Mouse (Mus musculus): ENCODE measurements around the gene Haghl. TPM values are rescaled to one million over a fixed set of nuclear protein-coding genes. Genes with fewer than 3 reads are reported as not detected.
"Not testable (repeated sequence)": the region's sequence is repeated elsewhere in the genome, so short reads cannot be mapped to it uniquely, and the experiment has no call there.

Haghl gene
- polyA plus RNA-seq, 2 experiments: 5.8 to 7.6 TPM

DNA sequence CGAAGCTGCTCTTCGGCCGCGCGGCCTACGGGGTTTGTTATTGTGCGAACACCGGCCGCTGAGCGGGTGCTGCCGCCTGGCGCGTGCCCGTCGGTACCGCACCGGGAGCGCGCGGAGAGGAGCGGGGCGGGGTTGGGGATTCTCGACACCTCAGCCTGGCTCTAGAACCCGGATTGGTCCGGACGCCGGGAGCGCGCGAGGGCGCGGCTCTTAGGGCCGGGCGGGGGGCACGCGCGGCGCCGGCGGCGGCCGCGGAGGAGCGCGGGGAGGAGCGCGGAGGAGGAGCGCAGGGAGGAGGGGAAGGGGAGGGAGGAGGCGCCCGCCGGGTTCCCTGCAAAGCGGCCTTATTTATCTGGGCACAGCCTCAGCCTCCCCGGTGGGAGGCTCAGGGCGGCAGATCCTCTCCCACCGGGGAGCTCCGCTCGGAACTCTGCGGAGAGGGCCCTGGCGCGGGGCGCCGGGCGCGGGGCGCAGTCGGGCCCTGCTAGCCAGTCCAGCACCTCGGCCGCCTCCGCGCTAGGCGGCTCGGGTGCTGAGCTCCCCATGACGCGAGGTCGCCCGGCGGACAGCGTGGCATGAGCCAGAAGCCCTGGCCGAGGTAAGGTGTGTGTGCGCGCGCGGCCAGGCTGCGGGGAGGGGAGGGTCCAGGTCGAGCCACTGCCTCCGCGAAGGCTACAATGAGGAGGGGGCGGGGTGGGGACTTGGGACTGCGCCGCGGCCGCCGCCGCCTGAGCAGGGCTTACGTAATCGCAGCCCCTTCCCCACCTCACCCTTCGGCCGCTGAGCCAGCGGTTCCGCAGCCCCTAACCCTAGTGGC is 23.5 kb upstream of the Haghl start, which contains the start of gene Fbxl16:
Gene Fbxl16 (plus strand): TSS at position 297 of the 817 bp plus-strand sequence.
- no peak for TF ChIP-seq EP300 (IDR thresholded peaks at IDR 0.05; ENCODE audit: low read depth)
- TF ChIP-seq CTCF (IDR thresholded peaks at IDR 0.05; ENCODE audit: low read depth): peak; percentile 18; the same call in 1 of the 2 replicates
- H3K4me2 ChIP-seq (ENCODE audit: low read depth): peak within 1 kb of the TSS; percentile 61
- DNase-seq (ENCODE audit: low read depth in 3 of 3, low spot score in 3 of 3): no peak
- no peaks in the 10 kb centered on the region for H3K36me3 ChIP-seq (replicated peaks; ENCODE audit: control insufficient read depth, insufficient read depth, low read depth)
- no peaks in the 10 kb centered on the region for H3K9me3 ChIP-seq (ENCODE audit: control insufficient read depth, low read length)
- no peak within 1 kb of the TSS for H3K27ac ChIP-seq
- WGBS (ENCODE audit: insufficient replicate concordance): 1% methylated on average over 93 of the region's 100 CpGs
- H3K4me3 ChIP-seq (ENCODE audit: insufficient read depth in 1 of 2, low read depth in 2 of 2, low read length in 2 of 2): peak within 1 kb of the TSS; percentile 28 to 53
- H3K27me3 ChIP-seq (ENCODE audit: control insufficient read depth, insufficient read depth, low read length): peaks cover 43% of the 10 kb centered on the region
- no peaks in the 10 kb centered on the region for H3K4me1 ChIP-seq (replicated peaks; ENCODE audit: control insufficient read depth in 2 of 2, insufficient read depth in 2 of 2, low read length in 1 of 2)
- peak; percentile 55; the same call in 1 of the 2 replicates for ATAC-seq (ENCODE audit: insufficient read depth)
- no peak within 1 kb of the TSS for H3K9ac ChIP-seq (replicated peaks)

DNA sequence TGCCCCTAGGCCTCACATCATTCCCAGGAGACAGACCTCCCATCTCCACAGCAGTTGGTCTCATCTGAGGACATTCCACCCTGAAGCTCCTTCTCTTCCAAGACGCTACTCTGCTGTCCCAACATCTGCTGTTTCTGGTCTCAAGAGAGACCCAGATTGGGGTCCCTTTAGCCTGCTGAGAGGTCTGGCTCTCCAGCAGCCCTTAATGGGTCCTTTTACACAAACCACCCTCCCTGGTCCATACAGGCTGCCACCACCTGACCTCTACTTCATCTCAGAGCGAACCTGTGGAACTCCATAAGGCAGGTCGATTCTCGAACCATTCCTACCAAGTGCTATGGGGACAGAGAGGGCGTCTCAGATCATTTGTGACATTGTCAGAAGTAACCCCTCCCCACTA is 22.6 kb upstream of the Haghl start:
- TF ChIP-seq EP300 (IDR thresholded peaks at IDR 0.05; ENCODE audit: low read depth): no peak
- TF ChIP-seq CTCF (IDR thresholded peaks at IDR 0.05; ENCODE audit: low read depth): no peak
- 29% methylated on average over 5 of the region's 5 CpGs for WGBS (ENCODE audit: insufficient replicate concordance)
- DNase-seq (ENCODE audit: low read depth in 3 of 3, low spot score in 3 of 3): no peak
- Histone ChIP-seq H3K4me3 (ENCODE audit: insufficient read depth in 1 of 2, low read depth in 2 of 2, low read length in 2 of 2) (no peak overlapping the region), H3K9ac (replicated peaks) (no peak overlapping the region), H3K27me3 (ENCODE audit: control insufficient read depth, insufficient read depth, low read length) (peaks cover 43% of the 10 kb centered on the region), H3K27ac (no peak overlapping the region), H3K36me3 (replicated peaks; ENCODE audit: control insufficient read depth, insufficient read depth, low read depth) (no peaks in the 10 kb centered on the region), H3K4me2 (ENCODE audit: low read depth) (no peak overlapping the region), H3K4me1 (replicated peaks; ENCODE audit: control insufficient read depth in 2 of 2, insufficient read depth in 2 of 2, low read length in 1 of 2) (no peaks in the 10 kb centered on the region), H3K9me3 (ENCODE audit: control insufficient read depth, low read length) (no peaks in the 10 kb centered on the region)
- ATAC-seq (ENCODE audit: insufficient read depth): no peak

DNA sequence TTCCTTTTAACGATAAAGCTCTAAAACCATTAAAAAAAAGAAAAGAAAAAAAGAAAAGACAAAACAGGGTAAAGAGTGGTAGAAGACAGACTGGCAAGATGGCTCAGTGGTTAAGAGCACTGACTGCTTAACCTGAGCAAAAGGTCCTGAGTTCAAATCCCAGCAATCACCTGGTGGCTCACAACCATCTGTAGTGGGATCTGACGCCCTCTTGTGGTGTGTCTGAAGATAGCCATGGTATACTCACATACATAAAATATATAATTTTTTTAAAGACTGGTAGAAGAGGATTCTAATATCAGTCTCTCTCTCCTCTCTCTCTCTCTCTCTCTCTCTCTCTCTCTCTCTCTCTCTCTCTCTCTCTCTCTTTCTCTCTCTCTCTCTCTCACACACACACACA is 22.0 kb upstream of the Haghl start:
- not testable (repeated sequence) for H3K4me2 ChIP-seq (ENCODE audit: low read depth); ATAC-seq (ENCODE audit: insufficient read depth); H3K9ac ChIP-seq (replicated peaks); H3K9me3 ChIP-seq (ENCODE audit: control insufficient read depth, low read length); H3K4me1 ChIP-seq (replicated peaks; ENCODE audit: control insufficient read depth in 2 of 2, insufficient read depth in 2 of 2, low read length in 1 of 2); H3K36me3 ChIP-seq (replicated peaks; ENCODE audit: control insufficient read depth, insufficient read depth, low read depth); H3K4me3 ChIP-seq (ENCODE audit: insufficient read depth in 1 of 2, low read depth in 2 of 2, low read length in 2 of 2); DNase-seq (ENCODE audit: low read depth in 3 of 3, low spot score in 3 of 3); H3K27ac ChIP-seq
- peak; percentile 21; the same call in 1 of the 2 replicates for TF ChIP-seq CTCF (IDR thresholded peaks at IDR 0.05; ENCODE audit: low read depth)
- whole genome bisulfite sequencing (ENCODE audit: insufficient replicate concordance): 29% methylated on average over 2 of the region's 2 CpGs
- peaks cover 40% of the 10 kb centered on the region for H3K27me3 ChIP-seq (ENCODE audit: control insufficient read depth, insufficient read depth, low read length)

DNA sequence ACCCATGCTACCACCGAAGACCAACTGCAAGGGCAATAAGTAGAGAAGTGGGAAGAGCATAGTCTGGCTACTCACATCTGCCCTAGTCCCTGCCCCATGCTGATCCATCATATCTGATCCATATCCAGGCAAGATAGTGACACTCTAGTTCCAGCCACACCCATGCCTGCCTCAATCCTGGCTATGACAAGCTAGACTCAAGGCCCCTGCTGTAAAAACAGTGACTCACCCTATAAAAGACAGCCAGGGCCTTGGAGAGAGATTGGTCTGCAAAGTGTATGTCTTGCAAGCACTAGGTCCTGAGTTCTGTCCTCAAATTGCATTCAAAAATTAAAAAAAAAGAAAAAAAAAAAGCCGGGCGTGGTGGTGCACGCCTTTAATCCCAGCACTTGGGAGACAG is 21.0 kb upstream of the Haghl start:
- Histone ChIP-seq H3K4me1 (replicated peaks; ENCODE audit: control insufficient read depth in 2 of 2, insufficient read depth in 2 of 2, low read length in 1 of 2) (no peaks in the 10 kb centered on the region), H3K27ac (no peak overlapping the region), H3K4me2 (ENCODE audit: low read depth) (no peak overlapping the region), H3K27me3 (ENCODE audit: control insufficient read depth, insufficient read depth, low read length) (peaks cover 32% of the 10 kb centered on the region), H3K9ac (replicated peaks) (no peak overlapping the region), H3K36me3 (replicated peaks; ENCODE audit: control insufficient read depth, insufficient read depth, low read depth) (no peaks in the 10 kb centered on the region), H3K9me3 (ENCODE audit: control insufficient read depth, low read length) (no peaks in the 10 kb centered on the region), H3K4me3 (ENCODE audit: insufficient read depth in 1 of 2, low read depth in 2 of 2, low read length in 2 of 2) (no peak overlapping the region)
- TF ChIP-seq EP300 (IDR thresholded peaks at IDR 0.05; ENCODE audit: low read depth) (no peak), CTCF (IDR thresholded peaks at IDR 0.05; ENCODE audit: low read depth) (no peak)
- 72% methylated on average over 4 of the region's 4 CpGs for WGBS (ENCODE audit: insufficient replicate concordance)
- no peak for ATAC-seq (ENCODE audit: insufficient read depth)
- DNase-seq (ENCODE audit: low read depth in 3 of 3, low spot score in 3 of 3): no peak

DNA sequence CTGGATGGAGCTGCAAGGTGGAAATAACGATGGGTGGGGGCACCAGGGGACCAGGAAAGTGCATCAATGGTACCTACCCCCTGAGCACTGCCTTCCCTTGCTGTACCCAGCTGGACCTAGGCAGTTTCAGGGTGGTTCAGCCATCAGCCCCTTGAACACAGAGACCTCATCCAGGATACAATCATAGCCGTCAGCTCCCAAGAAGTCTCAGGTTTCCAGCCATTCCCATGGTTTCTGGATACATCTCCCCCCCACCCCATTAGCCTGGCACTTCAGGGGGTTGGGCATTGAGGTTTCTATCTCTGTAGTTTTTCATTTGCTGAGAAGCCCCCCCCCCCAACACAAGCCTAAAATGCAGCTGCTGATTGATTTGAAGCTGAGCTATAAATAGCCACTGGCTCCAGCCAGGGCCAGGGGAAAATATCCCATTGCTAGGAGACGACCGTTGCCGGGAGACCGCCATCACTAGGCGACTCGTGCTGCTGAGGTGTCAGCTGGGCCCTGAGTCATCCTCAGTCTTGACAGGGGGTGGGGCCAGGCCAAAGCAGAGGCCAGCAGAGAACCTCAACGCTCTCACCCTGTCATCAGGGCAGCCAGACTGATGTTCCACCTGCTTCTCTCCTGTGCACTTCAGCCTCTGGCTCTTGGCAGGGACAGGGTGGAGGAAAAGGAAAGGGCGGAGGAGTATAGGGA is 17.5 kb upstream of the Haghl start:
- Histone ChIP-seq H3K4me1 (replicated peaks; ENCODE audit: control insufficient read depth in 2 of 2, insufficient read depth in 2 of 2, low read length in 1 of 2) (no peaks in the 10 kb centered on the region), H3K9ac (replicated peaks) (no peak overlapping the region), H3K9me3 (ENCODE audit: control insufficient read depth, low read length) (no peaks in the 10 kb centered on the region), H3K4me2 (ENCODE audit: low read depth) (no peak overlapping the region), H3K27ac (no peak overlapping the region), H3K27me3 (ENCODE audit: control insufficient read depth, insufficient read depth, low read length) (peaks cover 2% of the 10 kb centered on the region), H3K36me3 (replicated peaks; ENCODE audit: control insufficient read depth, insufficient read depth, low read depth) (no peaks in the 10 kb centered on the region), H3K4me3 (ENCODE audit: insufficient read depth in 1 of 2, low read depth in 2 of 2, low read length in 2 of 2) (no peak overlapping the region)
- ATAC-seq (ENCODE audit: insufficient read depth) (no peak), DNase-seq (ENCODE audit: low read depth in 3 of 3, low spot score in 3 of 3) (no peak)
- no peak for TF ChIP-seq CTCF (IDR thresholded peaks at IDR 0.05; ENCODE audit: low read depth)
- TF ChIP-seq EP300 (IDR thresholded peaks at IDR 0.05; ENCODE audit: low read depth): no peak
- 10% methylated on average over 10 of the region's 10 CpGs for WGBS (ENCODE audit: insufficient replicate concordance)

Data from liver, embryonic 14.5 days (tissue).